Mouse (Mus musculus) spleen, postnatal 10 days (tissue): ENCODE data around the gene Mylk.
A peak's percentile ranks its signal among the peaks of the same experiment; 100 is the strongest.

Experiments
- DNase-seq, 2 experiments: peaks; one replicate each; pipeline ENCODE4 v3.0.0; 2021 to 2022; ENCODE audit warnings: low spot score in 2 of 2

The Mylk gene

GRCm38 (mm10) chr16:34844783-34845182, 99.8 kb downstream of the Mylk start:
- no peak for DNase-seq

GRCm38 (mm10) chr16:34847638-34848037, 102.6 kb downstream of the Mylk start:
- no peak for DNase-seq

- no peak for DNase-seq
These were observed 109.1 kb downstream of the Mylk start for GRCm38 (mm10) chr16:34854066-34854465.

GRCm38 (mm10) chr16:34855136-34855535, 110.1 kb downstream of the Mylk start:
- no peak for DNase-seq

- DNase-seq, result no peak
These were observed 110.7 kb downstream of the Mylk start for GRCm38 (mm10) chr16:34855751-34856150.

GRCm38 (mm10) chr16:34857631-34858030, 112.6 kb downstream of the Mylk start:
- no peak for DNase-seq

GRCm38 (mm10) chr16:34860761-34861160, 115.8 kb downstream of the Mylk start:
- DNase-seq, result no peak

- no peak for DNase-seq
These were observed 116.8 kb downstream of the Mylk start for GRCm38 (mm10) chr16:34861744-34862365.

- DNase-seq, result no peak
These were observed 120.4 kb downstream of the Mylk start for GRCm38 (mm10) chr16:34865373-34865772.

- DNase-seq, result peak in 1 of 2 experiments; percentile 43
These were observed 122.2 kb downstream of the Mylk start for GRCm38 (mm10) chr16:34867217-34867616.

- no peak for DNase-seq
These were observed 135.2 kb downstream of the Mylk start for GRCm38 (mm10) chr16:34880031-34880778.

- no peak for DNase-seq
These were observed 135.8 kb downstream of the Mylk start for GRCm38 (mm10) chr16:34880815-34881214.

GRCm38 (mm10) chr16:34887037-34887436, 142.0 kb downstream of the Mylk start:
- DNase-seq, result no peak

- DNase-seq, result no peak
These were observed 149.0 kb downstream of the Mylk start for GRCm38 (mm10) chr16:34894016-34894415.

GRCm38 (mm10) chr16:34895916-34896315, 150.9 kb downstream of the Mylk start:
- DNase-seq, result no peak

- no peak for DNase-seq
These were observed 152.0 kb downstream of the Mylk start for GRCm38 (mm10) chr16:34896996-34897395.

GRCm38 (mm10) chr16:34898057-34898789, 153.2 kb downstream of the Mylk start:
- no peak for DNase-seq

GRCm38 (mm10) chr16:34899071-34899808, 154.2 kb downstream of the Mylk start:
- DNase-seq, result no peak

GRCm38 (mm10) chr16:34899997-34900396, 155.0 kb downstream of the Mylk start:
- no peak for DNase-seq

GRCm38 (mm10) chr16:34900471-34900870, 155.5 kb downstream of the Mylk start:
- no peak for DNase-seq

- no peak for DNase-seq
These were observed 156.0 kb downstream of the Mylk start for GRCm38 (mm10) chr16:34901031-34901430.
